Mouse (Mus musculus) gastrocnemius, adult 8-10 months (tissue): ENCODE measurements around the gene Ap3s2. TPM values are rescaled to one million over a fixed set of nuclear protein-coding genes. Genes with fewer than 3 reads are reported as not detected.
A peak's percentile ranks its signal among the peaks of the same experiment; 100 is the strongest.

ENCODE experiments used
- DNase-seq, 2 experiments: peaks; one replicate each; pipeline ENCODE4 v3.0.0; 2022; ENCODE audit warnings: low spot score in 2 of 2
- total RNA-seq, 4 experiments: library from RNA; stranded (reverse); gene quantifications; 2 replicates each; pipeline ENCODE4 v1.2.4; 2022

Ap3s2 gene
- total RNA-seq, 4 experiments from 2014 or later, result 18.5 to 21.0 (median 20.0) TPM

DNA sequence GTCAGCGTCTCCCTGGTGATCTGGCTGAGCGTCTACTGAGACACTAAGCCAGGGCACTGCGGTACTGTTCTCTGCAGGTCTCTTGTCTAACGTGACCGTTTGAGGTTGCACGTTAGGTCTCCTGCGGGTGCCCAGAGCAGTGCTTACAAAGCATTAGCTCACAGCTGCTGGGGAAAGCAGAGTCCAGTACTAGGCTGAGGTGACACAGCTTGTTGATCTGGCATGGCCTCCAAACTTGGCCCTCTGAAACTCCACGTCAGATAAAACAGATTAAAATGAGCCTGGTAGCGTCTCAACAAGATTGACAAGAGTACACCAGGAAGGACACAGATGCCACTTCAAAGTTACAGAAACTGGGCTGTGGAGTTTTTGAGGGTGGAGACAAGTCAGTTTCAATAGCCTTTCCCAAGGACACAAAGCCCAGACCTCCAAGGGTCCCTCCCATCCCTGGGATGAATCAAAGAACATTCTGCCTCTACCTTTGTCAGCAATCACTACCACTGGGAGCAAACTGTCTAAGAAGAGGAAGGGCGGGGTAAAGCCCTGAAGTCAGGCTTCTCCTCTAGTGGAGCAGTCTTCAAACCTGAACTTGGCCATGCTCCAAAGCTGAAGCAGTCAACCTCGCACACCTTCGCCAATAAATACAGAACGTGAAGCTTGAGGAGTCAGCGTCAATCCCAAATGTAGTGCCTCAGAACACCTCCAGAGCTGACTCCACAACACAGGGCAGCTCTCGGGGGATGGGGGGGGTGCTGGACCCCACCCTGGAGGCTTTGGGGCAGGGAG is 29.8 kb downstream of the Ap3s2 start:
- DNase-seq, result no peak

DNA sequence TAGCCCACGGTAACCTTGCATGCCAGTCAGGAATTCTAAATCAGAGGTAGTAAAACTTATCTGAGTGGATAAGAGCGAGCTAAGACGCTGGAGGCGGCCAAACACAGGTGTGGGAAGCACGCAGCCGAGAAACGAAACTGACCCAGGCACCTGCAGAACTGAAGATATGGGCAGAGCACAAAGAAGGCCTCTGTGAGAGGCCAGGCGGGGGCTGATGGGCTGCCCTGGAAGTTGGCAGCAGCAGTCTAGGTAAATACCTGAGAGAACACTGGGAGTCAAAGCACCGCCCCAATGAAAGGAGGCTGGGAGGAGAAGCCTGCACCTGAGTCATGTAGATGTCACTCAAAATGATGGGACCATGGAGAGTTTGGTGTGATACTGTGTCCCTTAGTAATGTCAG is 31.8 kb downstream of the Ap3s2 start:
- no peak for DNase-seq

- no peak for DNase-seq
Observed at GRCm38 (mm10) chr7:79883613-79884334, 36.7 kb downstream of the Ap3s2 start.

DNA sequence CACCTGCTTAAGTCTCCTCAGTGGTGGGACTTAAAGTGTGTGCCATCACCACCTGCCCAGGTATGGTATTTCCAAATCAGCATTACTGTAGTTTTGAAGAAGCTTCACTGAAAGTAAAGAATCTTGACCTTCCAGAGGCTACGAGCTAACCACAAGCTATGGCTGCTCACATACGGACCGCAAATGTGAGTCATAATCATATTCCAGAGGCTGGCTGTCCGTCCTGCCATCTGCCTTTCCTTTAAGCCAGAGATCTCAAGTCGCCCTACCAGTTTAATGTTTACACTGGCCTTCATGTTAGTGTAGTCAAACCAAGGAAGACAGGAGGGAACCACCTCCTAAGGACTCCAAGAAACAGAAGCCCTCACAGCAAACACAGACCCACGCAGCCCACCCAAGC is 38.5 kb downstream of the Ap3s2 start:
- DNase-seq, result no peak

- peak; percentile 23 to 37 for DNase-seq
Observed at GRCm38 (mm10) chr7:79880998-79881397, 39.5 kb downstream of the Ap3s2 start.

DNA sequence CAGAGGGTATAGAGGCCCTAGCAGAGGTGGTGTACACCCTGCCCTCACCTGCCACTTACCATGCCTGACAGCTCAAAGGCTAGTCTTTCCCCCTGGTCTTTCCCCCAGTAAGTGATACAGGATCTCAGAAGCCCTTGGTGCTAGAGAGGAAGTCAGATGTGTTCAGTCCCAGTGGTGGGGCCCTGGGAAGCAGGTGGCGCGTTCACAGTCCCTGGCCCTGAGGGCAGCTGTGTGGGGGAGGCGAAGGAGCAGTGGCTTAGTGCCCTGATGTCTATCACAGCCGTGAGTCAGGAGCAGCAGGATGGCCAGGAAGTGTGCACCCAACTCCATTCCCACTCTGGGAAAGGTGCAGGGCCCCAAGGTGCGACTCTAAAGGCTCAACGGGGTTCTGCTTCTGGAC is 40.4 kb downstream of the Ap3s2 start:
- no peak for DNase-seq

DNA sequence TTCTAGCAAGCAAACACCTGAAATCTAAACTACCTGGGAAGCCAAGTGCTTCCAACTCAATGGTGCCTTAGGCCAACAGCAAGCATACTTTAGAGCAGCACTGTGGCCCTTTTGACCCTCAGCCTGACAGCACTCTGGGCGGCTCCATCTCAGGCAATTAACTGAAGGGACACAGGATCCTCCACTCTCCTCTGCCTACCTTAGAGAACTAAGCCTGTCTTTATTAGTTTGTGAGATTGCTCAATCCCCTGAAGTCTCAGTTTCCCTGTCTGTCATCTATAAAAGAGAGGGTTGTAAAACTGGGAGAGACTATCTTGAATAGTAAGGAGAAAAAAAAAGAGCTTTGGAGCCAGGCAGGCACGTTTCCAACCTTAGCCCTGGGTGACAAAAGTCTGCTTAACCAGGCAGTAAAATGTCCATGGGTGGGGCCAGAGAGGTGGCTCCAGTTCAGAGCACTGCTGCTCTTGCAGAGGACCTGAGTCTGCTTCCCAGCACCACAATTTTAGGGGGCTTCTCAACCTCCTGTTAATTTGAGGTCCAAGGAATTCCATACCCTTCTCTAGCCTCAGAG is 41.9 kb downstream of the Ap3s2 start:
- DNase-seq, result no peak

DNA sequence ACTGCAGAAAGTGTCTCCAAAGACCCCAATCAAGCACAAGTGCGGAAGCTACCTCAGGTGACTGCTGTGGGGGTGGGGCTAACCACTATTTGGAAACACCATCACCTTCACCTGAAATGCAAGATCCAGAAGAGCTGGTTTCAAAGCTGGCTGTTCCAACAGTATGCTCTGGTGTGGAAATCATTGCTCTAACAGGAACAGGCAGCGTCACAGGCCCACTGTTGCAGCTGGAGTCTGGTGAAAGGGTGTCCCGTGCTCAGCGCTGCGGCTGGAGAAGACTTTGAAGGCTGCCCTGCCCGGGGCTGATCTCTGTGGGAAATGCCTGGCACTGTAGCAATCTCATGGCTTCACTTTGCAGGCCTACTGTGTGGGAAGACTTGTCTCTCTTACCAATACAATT is 47.0 kb downstream of the Ap3s2 start:
- DNase-seq, result no peak

- no peak for DNase-seq
Observed at GRCm38 (mm10) chr7:79871797-79872345, 48.6 kb downstream of the Ap3s2 start.

- DNase-seq, result no peak
Observed at GRCm38 (mm10) chr7:79869072-79869719, 51.3 kb downstream of the Ap3s2 start.

GRCm38 (mm10) chr7:79868475-79868874 is 52.0 kb downstream of the Ap3s2 start:
- DNase-seq, result no peak

GRCm38 (mm10) chr7:79867861-79868260 is 52.6 kb downstream of the Ap3s2 start:
- peak in 1 of 2 experiments; percentile 51 for DNase-seq

GRCm38 (mm10) chr7:79866294-79867000 is 54.0 kb downstream of the Ap3s2 start:
- DNase-seq, result no peak

DNA sequence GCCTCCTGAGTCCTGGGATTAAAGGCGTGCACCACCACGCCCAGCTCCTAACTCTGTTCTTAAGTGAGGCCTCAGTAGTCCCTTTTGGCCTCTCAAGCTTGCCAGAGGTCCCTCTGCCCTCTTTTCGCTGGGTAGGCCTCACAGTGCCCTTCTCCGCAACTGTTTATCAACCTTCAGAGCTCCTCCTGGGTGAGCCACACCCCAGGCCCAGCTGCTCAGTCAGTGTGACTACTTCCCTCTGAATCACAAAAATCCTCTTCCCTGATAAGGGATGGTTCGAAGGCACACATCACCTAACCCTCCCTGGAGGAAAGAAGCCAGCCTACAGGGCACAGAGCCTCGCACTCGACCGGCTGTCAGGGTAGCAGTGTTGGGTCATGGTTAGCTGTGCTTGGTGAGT is 58.7 kb downstream of the Ap3s2 start:
- no peak for DNase-seq

DNA sequence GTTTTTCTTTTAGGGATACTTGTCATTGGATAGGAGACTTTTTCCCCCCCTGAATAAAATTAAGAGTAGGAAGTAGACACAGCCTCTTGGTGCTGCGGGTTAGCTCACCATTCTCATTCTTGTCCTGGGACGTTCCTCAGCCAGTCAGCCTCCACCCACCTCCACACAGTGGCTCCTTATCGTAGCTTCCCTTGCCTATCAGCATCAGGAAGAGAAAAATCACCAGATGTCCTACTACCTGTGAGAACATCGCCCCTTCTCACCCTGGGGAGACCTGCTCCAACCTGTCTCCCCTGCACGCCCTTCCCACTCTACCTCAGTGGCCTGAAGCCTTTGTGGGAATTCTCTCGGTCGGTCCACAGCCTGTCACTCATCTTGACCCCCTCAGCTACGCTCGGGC is 59.6 kb downstream of the Ap3s2 start, which contains the start of gene Anpep:
Gene Anpep, minus strand, starts transcription at position 249 of the 400 bp plus-strand sequence.
- no peak for DNase-seq

GRCm38 (mm10) chr7:79858956-79859630 is 61.4 kb downstream of the Ap3s2 start:
- no peak for DNase-seq

DNA sequence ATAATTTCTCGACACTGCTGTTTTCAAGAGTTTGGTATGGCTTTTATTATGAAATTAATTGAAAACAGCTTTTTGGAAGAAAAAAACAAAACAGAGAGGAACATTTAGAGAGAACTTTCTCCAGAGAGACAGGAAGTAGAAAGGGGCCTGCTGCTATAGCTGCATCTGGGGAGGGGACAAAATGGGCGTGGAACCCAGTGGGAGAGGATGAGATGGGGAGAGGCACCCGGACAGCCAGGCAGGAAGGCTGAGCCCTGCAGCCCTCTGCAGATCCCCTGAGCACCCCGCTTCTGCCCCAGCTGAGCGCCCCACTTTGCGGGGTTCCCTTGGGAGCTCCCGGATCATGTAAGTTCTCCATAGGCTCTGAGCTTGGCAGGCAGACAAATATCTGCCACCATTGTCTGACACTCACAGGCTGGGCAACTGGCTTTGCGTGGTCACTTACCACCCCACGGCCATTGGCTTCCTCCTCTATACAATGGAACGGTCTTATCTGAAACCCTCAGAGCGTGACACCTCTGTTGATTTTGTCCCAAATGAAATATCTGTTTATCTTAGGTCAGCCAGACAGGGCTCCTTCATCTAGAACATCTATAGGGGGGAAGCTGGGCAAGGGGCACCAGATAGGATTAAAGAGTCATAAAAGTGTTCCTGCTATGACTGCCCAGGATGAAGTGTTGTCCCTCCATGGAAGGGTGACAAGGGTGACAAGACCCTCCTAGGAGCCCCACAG is 62.1 kb downstream of the Ap3s2 start:
- DNase-seq, result peak; percentile 23 to 31

DNA sequence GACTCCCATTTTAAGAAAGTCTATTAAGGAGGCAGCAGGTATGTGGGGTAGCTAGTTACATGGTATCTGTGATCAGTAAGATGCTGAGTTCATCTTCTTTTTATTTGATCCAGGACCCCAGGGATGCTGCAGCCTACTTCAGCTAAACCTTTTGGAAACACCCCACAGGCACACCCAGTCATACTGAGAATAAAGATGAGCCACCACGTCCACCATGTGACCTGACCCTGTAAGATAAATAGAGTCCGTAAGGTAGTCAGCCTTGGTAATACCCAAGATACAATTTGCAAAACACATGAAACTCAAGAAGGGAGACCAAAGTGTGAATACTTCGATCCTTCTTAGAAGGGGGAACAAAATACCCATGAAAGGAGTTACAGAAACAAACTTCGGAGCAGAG is 64.1 kb downstream of the Ap3s2 start:
- DNase-seq, result no peak
